In genomic region chr9:99144416-99144989, GRCm38 (mm10) we compare ENCODE assay signal across 18 mouse cellular contexts. TPM values are rescaled to one million over a fixed set of nuclear protein-coding genes. Genes with fewer than 3 reads are reported as not detected.
A peak's percentile ranks its signal among the peaks of the same experiment; 100 is the strongest.
DNase-seq lines count a peak whose midpoint lies in the region.
"Had no signal": no experiment of that assay in that cellular context is flagged by ENCODE, and none has a peak within 500 bp of the region (broad histone marks: within the 10 kb centered on the region; RNA-seq: fewer than 3 reads in every experiment).

No protein-coding gene starts in this region.

- peak; percentile 29 to 80 for DNase-seq in adrenal gland, adult (ENCODE audit: inconsistent age in 2 of 2, low spot score in 1 of 2)
- DNase-seq in adrenal gland, postnatal 25 days: no peak
- DNase-seq in R1 (ENCODE audit: low read depth, low spot score): peak; percentile 59
- DNase-seq in adrenal gland, postnatal 10 days: peak; percentile 28
- no peak for DNase-seq in layer of hippocampus, postnatal 14 days (ENCODE audit: low spot score in 2 of 2)
- DNase-seq in thymus, adult 18-20 months: no peak
- DNase-seq: B cell, adult 2 months; cerebellum, adult 11 months; cerebellum, adult 2 months; cerebellum, adult 9-11 months; cerebellum, postnatal 25 days; forebrain, postnatal 0 days; gastrocnemius, adult 2 months; gastrocnemius, postnatal 14 days; heart, adult 18-20 months; heart, postnatal 10 days; heart, postnatal 36 days; kidney, adult 11 months had no signal

RNA-seq across cellular contexts. Expression of gene Pik3cb, which starts 4.1 kb away (rescaled TPM):
- total RNA-seq in adrenal gland, postnatal 25 days (2021): 15.0 and 15.2 TPM in 2 replicates
- 10 to 100 TPM in 1 of 2 experiments, 1 to 10 TPM in 1; 10.0 to 10.6 TPM for total RNA-seq in adrenal gland, postnatal 10 days (2021)
- total RNA-seq in layer of hippocampus, postnatal 14 days (2021): 10 to 100 TPM; 22.9 to 23.6 TPM

Comparison
In these comparisons a context has a peak if more than half of its experiments do, and no peak if none do; other contexts are left out.
1. DNase-seq: peak in adrenal gland, adult (2 of 2), R1 (single experiment) and adrenal gland, postnatal 10 days (single experiment); none in adrenal gland, postnatal 25 days (single experiment), layer of hippocampus, postnatal 14 days (0 of 2) and thymus, adult 18-20 months (0 of 2).